Mouse (Mus musculus) frontal cortex, postnatal 36 days (tissue): ENCODE data around the gene 1700003H04Rik.

Experiments
- DNase-seq, 2 experiments: peaks; one replicate each; pipeline ENCODE4 v3.0.0; 2022; ENCODE audit warnings: low spot score in 2 of 2

The 1700003H04Rik gene

DNA sequence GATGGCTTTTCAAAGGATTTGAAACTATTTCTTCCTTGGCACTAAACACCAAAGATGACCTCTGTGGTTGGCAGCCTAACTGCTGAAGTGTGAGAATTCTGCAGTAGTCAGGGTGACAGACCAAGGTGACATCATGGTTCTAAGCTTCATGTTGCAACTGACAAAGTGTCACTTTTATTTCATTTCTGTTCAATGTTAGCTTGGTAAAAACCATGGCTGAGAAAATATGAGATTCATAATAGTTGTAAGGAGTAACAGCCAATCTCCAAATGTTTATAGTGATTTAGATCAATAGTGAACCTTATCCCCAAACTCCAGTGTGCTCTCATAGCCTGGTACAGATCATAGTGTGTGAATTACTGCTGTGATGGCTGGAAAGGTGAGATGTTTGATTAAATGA lies at the start of gene 1700003H04Rik:
Gene 1700003H04Rik, minus strand, starts transcription at position 101 of the 400 bp plus-strand sequence.
- no peak for DNase-seq

DNA sequence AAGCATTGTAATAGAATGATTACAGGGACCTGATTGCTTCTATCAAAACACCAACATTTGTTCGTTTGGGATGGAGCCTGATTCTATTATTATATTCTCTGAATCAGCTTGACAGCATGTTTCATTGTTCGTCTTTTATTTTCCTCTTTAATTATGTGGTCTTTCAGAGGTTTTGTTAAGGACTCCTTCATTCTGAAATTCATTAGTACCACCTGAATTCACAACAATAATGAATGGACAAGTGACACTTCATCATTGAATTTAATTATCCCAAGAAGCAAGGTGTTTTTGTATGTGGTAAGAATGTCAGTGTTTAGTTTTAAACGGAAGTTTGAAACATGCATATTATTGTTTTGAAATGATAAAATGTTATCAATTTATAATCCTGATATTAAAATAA lies 42.1 kb upstream of the 1700003H04Rik start:
- DNase-seq, result no peak

DNA sequence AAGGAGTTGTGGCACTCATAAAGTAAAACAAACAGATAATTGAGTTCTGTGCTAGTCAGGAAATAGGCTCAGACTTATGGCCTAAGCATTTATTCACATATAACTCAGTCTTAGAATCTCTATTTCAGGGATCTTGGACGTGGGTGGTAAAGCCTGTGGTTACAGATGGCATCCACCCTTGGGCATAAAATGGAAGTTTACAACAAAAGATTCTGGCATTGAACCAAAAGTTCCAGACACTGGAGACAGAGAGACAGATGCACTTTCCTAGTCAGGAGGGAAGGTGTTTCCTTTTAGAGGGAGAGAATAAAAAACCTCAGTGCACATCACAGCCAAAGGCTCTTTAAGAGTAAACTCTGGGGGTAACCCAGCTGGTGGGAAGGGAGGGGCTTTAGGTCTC lies 32.4 kb upstream of the 1700003H04Rik start:
- peak; percentile 30 to 85 for DNase-seq

DNA sequence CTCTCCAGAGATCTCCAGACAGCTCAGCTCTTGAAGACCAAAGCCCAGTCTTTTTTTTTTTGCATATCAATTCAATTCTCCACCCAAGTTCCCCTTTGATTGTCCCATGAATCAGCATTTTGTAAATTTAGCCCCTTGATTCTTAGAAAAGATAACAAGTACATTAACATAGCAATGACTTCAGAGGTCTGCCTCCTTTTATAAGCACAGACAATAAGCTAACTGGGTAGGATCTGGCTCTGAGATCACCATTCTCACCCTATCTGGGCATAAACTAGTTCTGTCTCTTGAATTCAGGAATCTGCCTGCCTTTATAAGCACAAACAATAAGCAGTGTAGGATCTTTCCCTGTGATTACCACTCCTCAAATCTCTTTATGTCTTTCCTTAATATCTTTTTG lies 29.1 kb upstream of the 1700003H04Rik start:
- no peak for DNase-seq

DNA sequence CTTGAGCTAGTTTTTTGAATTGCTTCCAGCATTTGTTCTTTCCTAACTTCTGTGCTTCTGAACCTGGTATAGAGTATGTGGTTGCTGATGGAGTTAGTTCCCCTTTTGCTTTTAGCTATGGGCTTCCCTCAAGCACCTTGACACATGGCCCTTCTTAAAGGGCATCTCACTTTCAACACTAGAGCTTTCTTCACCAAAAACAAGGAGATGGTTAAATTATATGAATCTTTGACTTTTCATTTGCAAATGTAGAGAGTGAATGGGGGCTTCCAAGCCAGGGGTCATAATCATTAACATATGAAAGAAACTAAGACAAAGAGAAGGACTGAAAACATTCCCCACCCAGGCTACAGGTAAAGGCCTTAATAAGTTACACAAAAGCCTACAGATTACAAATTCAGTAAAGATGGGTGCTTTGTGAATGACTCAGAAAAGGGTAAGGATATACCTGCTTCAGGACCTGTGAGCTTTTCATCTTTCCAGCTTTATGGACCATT lies 25.2 kb upstream of the 1700003H04Rik start:
- no peak for DNase-seq

DNA sequence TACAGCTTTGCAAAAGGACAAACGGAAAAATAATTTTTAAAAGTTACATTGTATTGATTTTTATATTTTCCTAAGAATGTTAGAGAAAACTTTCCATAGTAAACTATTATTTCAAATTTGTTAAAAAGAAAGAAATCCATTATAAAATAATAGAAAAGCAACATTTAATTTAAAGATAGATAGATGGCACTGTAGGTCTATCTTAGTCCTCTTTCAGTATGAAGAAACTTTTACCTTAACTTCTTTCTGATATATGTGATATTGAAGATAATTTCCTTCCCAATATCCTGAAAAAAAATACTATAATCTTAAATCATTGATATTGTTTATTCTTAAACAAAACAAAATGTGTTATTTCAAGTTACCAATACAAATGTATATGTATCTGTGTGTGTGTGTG lies 24.6 kb upstream of the 1700003H04Rik start:
- no peak for DNase-seq

DNA sequence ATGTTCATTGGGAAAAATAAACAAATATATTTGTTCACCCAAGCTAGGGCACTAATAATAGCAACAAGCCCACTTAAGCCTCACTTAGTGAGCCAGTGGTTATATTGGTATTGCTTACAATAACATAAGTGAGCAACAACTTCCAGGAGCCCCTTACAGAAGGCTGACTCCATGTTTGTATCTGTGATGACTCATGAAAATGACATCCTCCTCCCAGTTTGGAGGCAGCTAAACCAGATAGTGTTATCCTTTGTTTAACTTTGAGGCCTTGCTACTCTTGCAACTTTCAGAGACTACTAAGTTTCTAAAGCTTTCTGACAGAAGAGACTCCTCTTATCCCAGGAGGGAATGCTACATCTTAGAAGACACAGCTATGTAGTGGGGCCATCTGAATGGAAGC lies 16.9 kb upstream of the 1700003H04Rik start:
- DNase-seq, result no peak

DNA sequence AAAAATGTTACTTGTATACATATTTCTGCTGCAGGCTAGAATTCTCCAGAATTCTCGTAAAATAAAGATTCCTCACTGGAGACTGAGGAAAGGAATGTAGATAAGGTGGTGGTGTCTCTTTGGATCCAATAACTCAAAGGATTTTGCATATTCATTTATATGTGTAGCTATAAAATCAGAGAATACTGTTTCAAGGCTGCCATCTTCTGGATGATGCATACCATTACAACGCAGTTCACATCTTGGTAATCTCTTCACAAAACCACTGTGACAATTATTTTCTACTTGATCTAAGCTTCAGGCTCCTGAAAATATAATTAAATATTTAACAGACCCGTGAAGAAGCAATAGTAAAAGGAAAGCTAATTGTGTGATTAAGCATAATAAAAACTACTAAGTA lies 6.6 kb upstream of the 1700003H04Rik start:
- DNase-seq, result peak in 1 of 2 experiments; percentile 23

DNA sequence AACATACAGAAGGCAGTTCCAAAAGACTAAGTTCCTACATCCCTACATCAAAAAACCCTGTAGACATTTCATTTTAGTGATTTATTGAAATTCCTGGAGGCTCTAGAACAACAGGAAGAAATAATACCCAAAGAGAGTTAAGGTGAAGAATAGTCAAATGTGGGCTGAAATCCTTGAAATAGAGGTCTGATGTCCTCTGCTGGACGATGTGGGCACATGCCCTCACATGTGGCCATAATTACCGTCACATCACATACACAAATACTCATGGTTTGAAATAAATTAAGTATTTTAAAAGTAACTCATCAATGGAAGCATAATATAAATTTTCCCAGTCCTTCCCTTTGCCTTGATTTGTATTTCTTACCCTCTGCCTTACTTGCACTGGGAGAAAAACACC lies 4.9 kb upstream of the 1700003H04Rik start:
- DNase-seq, result no peak

DNA sequence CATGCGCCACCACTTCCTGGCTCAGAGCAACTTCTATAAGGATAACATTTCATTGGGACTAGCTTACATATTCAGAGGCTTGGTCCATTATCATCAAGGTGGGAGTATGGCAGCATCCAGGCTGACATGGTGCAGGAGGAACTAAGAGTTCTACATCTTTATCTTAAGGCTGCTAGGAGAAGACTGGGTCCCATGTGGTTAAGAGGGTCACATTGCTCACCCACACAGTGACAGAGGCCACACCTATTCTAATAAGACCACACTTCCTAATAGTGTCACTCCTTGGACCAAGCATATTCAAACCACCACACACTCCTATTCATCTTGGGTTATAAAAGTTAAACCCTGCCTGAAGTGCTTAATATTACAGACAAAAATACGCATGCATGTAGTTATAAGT lies 23.6 kb downstream of the 1700003H04Rik start:
- DNase-seq, result no peak

DNA sequence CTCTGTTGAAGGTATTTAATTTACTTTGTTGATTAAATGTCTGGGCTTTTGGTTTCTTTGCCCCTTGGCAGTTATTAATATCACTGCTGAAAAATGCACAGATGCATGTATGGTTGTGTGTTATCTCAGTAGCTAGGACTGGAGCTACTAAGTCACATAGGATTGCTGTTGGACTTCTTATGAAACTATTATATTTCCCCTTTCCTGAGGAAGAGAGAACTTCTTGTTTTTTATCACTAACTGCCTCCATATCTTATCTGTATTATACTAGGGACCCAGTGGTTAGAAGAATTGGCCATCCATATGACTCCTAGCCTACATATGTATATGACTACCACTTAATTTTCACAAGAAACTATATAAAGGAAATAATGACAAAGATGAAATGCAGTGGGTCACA lies 24.9 kb downstream of the 1700003H04Rik start:
- no peak for DNase-seq

DNA sequence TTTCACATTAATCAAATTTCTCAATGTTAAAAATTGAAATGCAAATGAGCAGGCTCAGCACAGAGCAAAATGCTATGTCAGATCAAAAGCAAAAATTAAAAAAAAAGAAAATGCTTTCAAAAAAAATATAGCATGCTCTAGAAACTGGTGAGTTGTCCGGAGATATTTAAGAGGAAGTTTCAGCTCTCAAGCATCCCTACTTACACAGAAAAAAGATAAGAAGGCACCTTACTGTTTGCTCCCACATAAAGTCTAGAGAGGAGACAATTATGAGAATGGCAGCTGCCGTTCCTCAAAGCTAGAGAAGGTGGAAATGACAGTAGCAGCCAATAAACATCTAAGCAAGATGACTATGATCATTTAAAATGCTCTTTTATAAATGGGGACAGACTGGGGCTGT lies 25.8 kb downstream of the 1700003H04Rik start:
- DNase-seq, result no peak

DNA sequence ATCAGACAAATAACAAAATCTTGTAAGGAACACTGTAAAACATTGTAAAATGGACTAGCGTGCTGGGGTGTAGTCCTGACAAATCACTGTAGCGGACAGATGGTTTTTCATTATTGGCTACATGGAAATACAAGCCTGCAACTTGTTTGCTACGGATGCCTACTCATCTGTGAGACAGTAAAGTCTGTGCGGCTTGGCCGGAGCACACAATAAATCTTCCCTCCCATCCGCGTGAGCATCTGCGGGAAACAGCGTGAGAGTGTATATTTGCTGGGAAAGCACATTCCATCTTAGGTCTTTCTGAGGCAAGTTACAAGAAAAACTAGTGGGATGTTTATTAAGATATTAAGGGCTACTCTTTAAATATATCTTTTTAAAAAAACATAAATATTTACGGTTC lies 32.0 kb downstream of the 1700003H04Rik start:
- no peak for DNase-seq

DNA sequence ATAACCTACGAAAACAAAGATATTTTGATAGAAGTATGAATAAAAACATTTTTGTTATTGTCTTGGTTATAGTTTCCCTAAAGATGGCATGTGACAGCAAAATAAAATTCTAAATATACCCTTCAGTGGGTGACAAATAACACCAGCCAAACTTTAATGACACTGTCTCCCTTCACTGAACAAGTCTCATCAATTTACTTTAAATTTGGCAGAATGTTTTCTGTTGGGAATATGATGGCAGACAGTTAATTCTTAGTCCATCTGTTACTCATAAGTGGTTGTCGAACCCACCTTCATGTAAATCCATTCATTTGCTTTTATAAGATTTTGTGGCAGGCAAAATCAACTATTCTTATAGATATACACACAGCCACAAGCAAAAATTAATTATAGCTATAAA lies 42.6 kb downstream of the 1700003H04Rik start:
- no peak for DNase-seq

DNA sequence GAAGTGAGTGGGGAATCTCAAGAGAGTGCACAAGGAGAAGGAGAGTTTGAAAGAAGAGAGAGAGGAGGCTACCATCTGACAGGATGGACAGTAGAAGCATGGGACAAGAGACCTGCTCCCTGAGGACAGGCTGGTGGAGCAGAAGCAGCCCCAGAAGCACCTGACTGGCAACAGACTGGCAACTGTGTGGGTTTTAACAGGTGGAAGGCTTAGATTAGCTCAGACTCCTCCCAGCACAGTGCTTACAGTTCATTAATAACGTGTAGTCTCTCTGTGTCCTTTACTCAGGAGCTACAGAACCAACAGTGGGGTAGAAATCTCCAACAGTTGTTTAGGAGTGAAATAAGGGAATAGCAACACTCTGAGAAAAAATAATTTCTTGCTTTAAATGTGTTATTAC lies 44.3 kb downstream of the 1700003H04Rik start:
- no peak for DNase-seq

DNA sequence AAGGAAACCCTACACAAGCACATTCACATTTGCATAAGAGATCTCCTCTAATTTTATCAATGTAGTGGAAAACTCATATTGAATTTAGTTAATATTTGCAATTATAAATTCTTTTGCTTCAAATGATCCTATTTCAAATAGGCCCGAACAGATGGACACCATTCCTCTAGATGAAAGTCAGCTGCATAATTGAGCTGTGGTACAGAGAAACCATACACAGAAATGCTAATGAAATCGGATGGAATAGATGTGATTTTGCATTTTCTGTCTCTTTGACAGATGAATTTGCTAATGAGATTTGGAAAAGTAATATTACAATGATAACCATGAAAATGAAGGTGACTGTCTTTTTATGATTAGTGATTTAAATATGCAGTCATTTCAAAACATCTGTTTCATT lies 62.1 kb downstream of the 1700003H04Rik start:
- DNase-seq, result no peak
